Comparison of ENCODE assay signal across 6 mouse cellular contexts in the genomic region with DNA sequence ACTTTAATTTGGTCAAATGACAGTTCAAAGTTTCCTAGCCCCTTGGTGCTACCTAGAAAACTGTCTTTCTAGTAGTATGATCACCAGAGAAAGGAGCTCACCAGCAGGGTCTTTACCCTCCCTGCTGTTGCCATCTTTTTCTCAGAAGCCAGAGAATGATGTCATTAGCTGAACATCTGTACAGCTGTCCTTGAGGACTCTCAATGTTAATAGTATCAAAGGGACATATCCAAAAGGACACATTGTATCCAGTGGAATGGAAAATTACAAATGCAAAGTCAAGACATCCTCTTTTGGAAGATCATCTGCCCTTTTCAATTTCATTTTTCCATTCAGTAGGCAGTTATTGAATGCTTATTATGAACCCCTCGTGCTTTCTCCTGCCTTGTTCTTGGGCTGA.
"Had no signal": no experiment of that assay in that cellular context is flagged by ENCODE, and none has a peak within 500 bp of the region (broad histone marks: within the 10 kb centered on the region; RNA-seq: fewer than 3 reads in every experiment).

No protein-coding gene starts in this region.

- DNase-seq: left cerebral cortex, postnatal 4 days; liver; liver, embryonic 13.5 days; liver, postnatal 0 days; lung, adult 2 months; midbrain, embryonic 14.5 days had no signal
